Mouse (Mus musculus): ENCODE measurements around the gene Apela. TPM values are rescaled to one million over a fixed set of nuclear protein-coding genes. Genes with fewer than 3 reads are reported as not detected.

Gene Apela
- total and polyA plus RNA-seq, 3 experiments: not detected

- H3K9me3 ChIP-seq (replicated peaks; ENCODE audit: low read length): no peaks in the 10 kb centered on the region
- H3K9ac ChIP-seq (ENCODE audit: insufficient read depth, low read depth): no peak overlapping the region
- no peaks in the 10 kb centered on the region for H3K36me3 ChIP-seq (replicated peaks in 1 of 2; ENCODE audit: control insufficient read depth in 1 of 2, insufficient read depth in 1 of 2, low read length in 1 of 2)
- TF ChIP-seq ZKSCAN1 (IDR thresholded peaks at IDR 0.05; ENCODE audit: borderline replicate concordance, low read depth, low read length): no peak
- TF ChIP-seq UBTF (IDR thresholded peaks at IDR 0.05; ENCODE audit: low read depth, low read length): no peak
- TF ChIP-seq ZNF384 (IDR thresholded peaks at IDR 0.05; ENCODE audit: low read depth, low read length): no peak
- no peak for TF ChIP-seq IRF4 (IDR thresholded peaks at IDR 0.05; ENCODE audit: low read depth, low read length)
- TF ChIP-seq SIN3A (IDR thresholded peaks at IDR 0.05; ENCODE audit: low read length): no peak
- in situ Hi-C loops (cut with MboI; ENCODE audit: low pct_ligation_motif_present, low pct_unique_long_range_greater_than_20kb, low sequenced_read_pairs) (no loop called here), dilution Hi-C loops (cut with MboI; ENCODE audit: extremely low pct_ligation_motif_present, extremely low pct_unique_long_range_greater_than_20kb, low sequenced_read_pairs) (no loop called here)
- no peak overlapping the region for H3K4me3 ChIP-seq (replicated peaks in 1 of 3; ENCODE audit: low read depth in 2 of 3, low read length in 2 of 3, poor library complexity in 1 of 3)
- no peak overlapping the region for H3K27ac ChIP-seq (ENCODE audit: insufficient read depth, low read depth)
- no peaks in the 10 kb centered on the region for H3K27me3 ChIP-seq (replicated peaks)
- peaks cover 0 to 8% of the 10 kb centered on the region in 2 experiments; a peak in 1 of 4 replicates for H3K4me1 ChIP-seq (ENCODE audit: control insufficient read depth in 1 of 2, insufficient read depth in 2 of 2)
- H3K79me2 ChIP-seq (replicated peaks; ENCODE audit: control insufficient read depth, extremely low read depth, insufficient read depth, poor library complexity, severe bottlenecking): no peaks in the 10 kb centered on the region
- DNase-seq (ENCODE audit: extremely low read depth): no peak
- H3K4me2 ChIP-seq (ENCODE audit: insufficient read depth, low read depth, poor library complexity, severe bottlenecking): no peak overlapping the region
Observed at GRCm38 (mm10) chr8:65068473-65068819, 31.3 kb upstream of the Apela start.

DNA sequence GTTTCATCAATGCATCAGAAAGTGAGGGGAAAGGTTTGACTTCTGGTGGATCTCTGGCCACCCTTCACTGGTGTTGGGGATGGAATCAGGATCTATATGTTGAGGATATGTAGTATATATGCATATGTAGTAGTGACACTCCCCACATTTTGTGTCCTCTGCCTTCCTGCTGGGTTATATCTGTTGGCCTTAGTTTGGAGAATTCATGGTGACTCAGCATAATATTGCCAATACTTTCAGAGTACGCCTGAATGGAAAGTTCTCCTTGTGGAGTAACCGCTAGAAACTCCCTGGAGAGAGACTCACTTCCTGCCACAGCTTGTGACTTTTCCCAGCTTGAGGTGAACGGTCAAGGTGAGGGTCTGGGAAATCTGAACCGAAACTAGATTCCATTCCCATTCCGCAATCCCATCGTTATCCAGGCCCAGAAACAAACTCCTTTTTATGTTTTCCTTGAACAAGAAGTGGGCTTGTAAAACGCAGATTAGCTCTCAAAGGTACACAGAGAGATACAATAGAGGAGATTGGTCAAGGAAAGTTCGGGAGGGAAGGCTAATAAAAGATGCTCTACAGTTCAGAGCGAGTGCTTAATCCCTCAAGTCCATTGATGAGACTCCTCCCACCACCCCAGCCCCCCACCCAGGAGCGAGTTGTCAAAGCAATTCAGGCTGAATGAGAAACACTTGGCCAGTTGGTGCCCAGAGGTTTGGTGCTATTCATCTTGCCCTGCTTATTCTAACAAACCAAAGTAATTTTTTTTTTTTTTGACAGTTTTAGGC, 30.7 kb upstream of the Apela start:
- dilution Hi-C loops (cut with MboI; ENCODE audit: extremely low pct_ligation_motif_present, extremely low pct_unique_long_range_greater_than_20kb, low sequenced_read_pairs): no loop called here
- no peak overlapping the region for H3K27ac ChIP-seq (ENCODE audit: insufficient read depth, low read depth)

DNA sequence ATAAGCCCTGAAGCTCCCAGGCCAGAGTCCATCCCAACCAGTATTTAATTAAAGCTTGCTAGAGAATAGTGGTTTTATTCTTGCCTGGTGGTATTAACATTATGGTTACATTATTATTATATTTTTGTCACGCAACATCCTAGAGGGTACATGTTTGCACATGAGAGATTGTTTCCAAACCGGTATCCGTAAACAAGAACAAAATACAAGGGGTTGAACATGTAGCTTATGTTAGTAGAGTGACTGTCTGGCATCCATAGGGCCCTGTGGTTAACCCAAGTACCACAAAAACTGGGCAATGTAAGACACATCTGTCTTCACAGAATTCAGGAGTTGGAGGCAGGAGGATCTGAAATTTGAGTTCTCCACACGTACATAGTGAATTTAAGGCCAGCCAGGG, 29.9 kb upstream of the Apela start:
- Histone ChIP-seq H3K4me3 (replicated peaks in 1 of 3; ENCODE audit: low read depth in 2 of 3, low read length in 2 of 3, poor library complexity in 1 of 3) (no peak overlapping the region), H3K79me2 (replicated peaks; ENCODE audit: control insufficient read depth, extremely low read depth, insufficient read depth, poor library complexity, severe bottlenecking) (no peaks in the 10 kb centered on the region), H3K36me3 (replicated peaks in 1 of 2; ENCODE audit: control insufficient read depth in 1 of 2, insufficient read depth in 1 of 2, low read length in 1 of 2) (no peaks in the 10 kb centered on the region), H3K9ac (ENCODE audit: insufficient read depth, low read depth) (no peak overlapping the region), H3K4me1 (ENCODE audit: control insufficient read depth in 1 of 2, insufficient read depth in 2 of 2) (peaks cover 0 to 8% of the 10 kb centered on the region in 2 experiments; a peak in 1 of 4 replicates), H3K27ac (ENCODE audit: insufficient read depth, low read depth) (no peak overlapping the region), H3K9me3 (replicated peaks; ENCODE audit: low read length) (no peaks in the 10 kb centered on the region), H3K4me2 (ENCODE audit: insufficient read depth, low read depth, poor library complexity, severe bottlenecking) (no peak overlapping the region), H3K27me3 (replicated peaks) (no peaks in the 10 kb centered on the region)
- in situ Hi-C loops (cut with MboI; ENCODE audit: low pct_ligation_motif_present, low pct_unique_long_range_greater_than_20kb, low sequenced_read_pairs): no loop called here
- TF ChIP-seq TCF12 (IDR thresholded peaks at IDR 0.05; ENCODE audit: low read depth, low read length): no peak
- TF ChIP-seq NELFE (IDR thresholded peaks at IDR 0.05; ENCODE audit: low read depth, low read length): no peak
- TF ChIP-seq RAD21 (IDR thresholded peaks at IDR 0.05; ENCODE audit: low read depth, low read length): no peak
- no peak for TF ChIP-seq MEF2A (IDR thresholded peaks at IDR 0.05; ENCODE audit: borderline replicate concordance, low read depth, low read length)
- TF ChIP-seq JUND (conservative IDR thresholded peaks at IDR 0.05; ENCODE audit: low read depth, low read length): no peak
- no peak for TF ChIP-seq MAZ (IDR thresholded peaks at IDR 0.05; ENCODE audit: low read depth, low read length)
- TF ChIP-seq CHD2 (IDR thresholded peaks at IDR 0.05; ENCODE audit: low read length): no peak
- TF ChIP-seq CHD1 (IDR thresholded peaks at IDR 0.05; ENCODE audit: low read depth, low read length): no peak
- TF ChIP-seq BHLHE40 (IDR thresholded peaks at IDR 0.05; ENCODE audit: low read depth, low read length): no peak
- TF ChIP-seq USF1 (IDR thresholded peaks at IDR 0.05; ENCODE audit: low read depth, low read length): no peak
- dilution Hi-C loops (cut with MboI; ENCODE audit: extremely low pct_ligation_motif_present, extremely low pct_unique_long_range_greater_than_20kb, low sequenced_read_pairs): no loop called here
- no peak for DNase-seq (ENCODE audit: extremely low read depth)

More for the DNA sequence above, 30.7 kb upstream of the Apela start:
- Histone ChIP-seq H3K79me2 (replicated peaks; ENCODE audit: control insufficient read depth, extremely low read depth, insufficient read depth, poor library complexity, severe bottlenecking) (no peaks in the 10 kb centered on the region), H3K27me3 (replicated peaks) (no peaks in the 10 kb centered on the region), H3K9ac (ENCODE audit: insufficient read depth, low read depth) (no peak overlapping the region), H3K9me3 (replicated peaks; ENCODE audit: low read length) (no peaks in the 10 kb centered on the region), H3K4me3 (replicated peaks in 1 of 3; ENCODE audit: low read depth in 2 of 3, low read length in 2 of 3, poor library complexity in 1 of 3) (no peak overlapping the region), H3K36me3 (replicated peaks in 1 of 2; ENCODE audit: control insufficient read depth in 1 of 2, insufficient read depth in 1 of 2, low read length in 1 of 2) (no peaks in the 10 kb centered on the region), H3K4me2 (ENCODE audit: insufficient read depth, low read depth, poor library complexity, severe bottlenecking) (no peak overlapping the region), H3K4me1 (ENCODE audit: control insufficient read depth in 1 of 2, insufficient read depth in 2 of 2) (peaks cover 0 to 8% of the 10 kb centered on the region in 2 experiments; a peak in 1 of 4 replicates)
- TF ChIP-seq ELF1 (IDR thresholded peaks at IDR 0.05; ENCODE audit: low read depth, low read length) (no peak), MAFK (IDR thresholded peaks at IDR 0.05; ENCODE audit: insufficient replicate concordance, low read length) (0 out of 2 replicates have a peak, but pooled peaks have one; percentile 35)
- in situ Hi-C loops (cut with MboI; ENCODE audit: low pct_ligation_motif_present, low pct_unique_long_range_greater_than_20kb, low sequenced_read_pairs): no loop called here
- DNase-seq (ENCODE audit: extremely low read depth): no peak
